Mouse (Mus musculus) G1E (cell line): ENCODE results near the gene Tor1a.

ENCODE experiments used
- CTCF ChIP-seq: IDR thresholded peaks from 2 replicates; pipeline ENCODE4 v1.5.1; 2012; ENCODE audit warnings: low read depth, low read length, inconsistent platforms, mixed read lengths
- GATA1 ChIP-seq: IDR thresholded peaks from 2 replicates; pipeline ENCODE4 v1.6.1; 2012; ENCODE audit warnings: borderline replicate concordance, low read length, inconsistent platforms, mixed read lengths
- GATA2 ChIP-seq: IDR thresholded peaks from 2 replicates; pipeline ENCODE4 v1.6.1; 2012; ENCODE audit warnings: low read depth, low read length, inconsistent platforms, borderline replicate concordance
- POLR2AphosphoS5 ChIP-seq: IDR thresholded peaks from 2 replicates; pipeline ENCODE4 v1.6.1; 2012; ENCODE audit warnings: low read depth, low read length, inconsistent platforms; ENCODE audit not compliant: insufficient replicate concordance
- TAL1 ChIP-seq: conservative IDR thresholded peaks from 2 replicates; pipeline ENCODE4 v1.6.1; 2012; ENCODE audit warnings: low read depth, low read length, inconsistent platforms, mixed read lengths

GRCm38 (mm10) chr2:31006434-31006833, 38.7 kb upstream of the Tor1a start:
- TF ChIP-seq CTCF (no peak), TAL1 (peak; percentile 81), GATA1 (no peak), GATA2 (peak; percentile 58; the same call in 1 of the 2 replicates), POLR2AphosphoS5 (no peak)
